Mouse (Mus musculus): ENCODE results near the gene Dgkh. TPM values are rescaled to one million over a fixed set of nuclear protein-coding genes. Genes with fewer than 3 reads are reported as not detected.
"Not testable (repeated sequence)": the region's sequence is repeated elsewhere in the genome, so short reads cannot be mapped to it uniquely, and the experiment has no call there.

The Dgkh gene
- total and polyA plus RNA-seq, 3 experiments = 0.05 TPM; not detected in 2

- no peak for ATAC-seq (ENCODE audit: extremely low read depth, insufficient number of reproducible peaks, low FRiP score, poor library complexity, severe bottlenecking)
- no peak for DNase-seq (ENCODE audit: low spot score)
- no peak for TF ChIP-seq TAL1 (conservative IDR thresholded peaks at IDR 0.05; ENCODE audit: low read depth, low read length)
- no peak for TF ChIP-seq GATA2 (IDR thresholded peaks at IDR 0.05; ENCODE audit: borderline replicate concordance, low read depth, low read length)
- TF ChIP-seq CTCF (IDR thresholded peaks at IDR 0.05; ENCODE audit: low read depth, low read length) = no peak
- no peak for TF ChIP-seq POLR2AphosphoS5 (IDR thresholded peaks at IDR 0.05; ENCODE audit: insufficient replicate concordance, low read depth, low read length)
- no peak for TF ChIP-seq GATA1 (IDR thresholded peaks at IDR 0.05; ENCODE audit: borderline replicate concordance, low read length)
- H3K27me3 ChIP-seq (ENCODE audit: insufficient read depth, low read length) = no peaks in the 10 kb centered on the region
- peaks cover 15% of the 10 kb centered on the region for H3K9me3 ChIP-seq (replicated peaks)
- no peak overlapping the region for H3K4me3 ChIP-seq (ENCODE audit: low read depth, low read length)
- H3K36me3 ChIP-seq (replicated peaks) = no peaks in the 10 kb centered on the region
- no peaks in the 10 kb centered on the region for H3K4me1 ChIP-seq (ENCODE audit: insufficient read depth, low read depth, low read length)
Observed at GRCm38 (mm10) chr14:78734605-78735004, 2.0 kb upstream of the Dgkh start.

- ATAC-seq (ENCODE audit: extremely low read depth, insufficient number of reproducible peaks, low FRiP score, poor library complexity, severe bottlenecking) = not testable (repeated sequence)
Observed at GRCm38 (mm10) chr14:78734203-78734602, 1.6 kb upstream of the Dgkh start.

GRCm38 (mm10) chr14:78733366-78734076 is 945 bp upstream of the Dgkh start:
- no peaks in the 10 kb centered on the region for H3K4me1 ChIP-seq (ENCODE audit: insufficient read depth, low read depth, low read length)
- TF ChIP-seq POLR2AphosphoS5 (IDR thresholded peaks at IDR 0.05; ENCODE audit: insufficient replicate concordance, low read depth, low read length) (no peak), GATA2 (IDR thresholded peaks at IDR 0.05; ENCODE audit: borderline replicate concordance, low read depth, low read length) (no peak), GATA1 (IDR thresholded peaks at IDR 0.05; ENCODE audit: borderline replicate concordance, low read length) (no peak), TAL1 (conservative IDR thresholded peaks at IDR 0.05; ENCODE audit: low read depth, low read length) (no peak), CTCF (IDR thresholded peaks at IDR 0.05; ENCODE audit: low read depth, low read length) (no peak)
- no peak overlapping the region for H3K4me3 ChIP-seq (ENCODE audit: low read depth, low read length)
- DNase-seq (ENCODE audit: low spot score) = no peak
- no peaks in the 10 kb centered on the region for H3K27me3 ChIP-seq (ENCODE audit: insufficient read depth, low read length)
- no peaks in the 10 kb centered on the region for H3K36me3 ChIP-seq (replicated peaks)
- ATAC-seq (ENCODE audit: extremely low read depth, insufficient number of reproducible peaks, low FRiP score, poor library complexity, severe bottlenecking) = no peak
- peaks cover 15% of the 10 kb centered on the region for H3K9me3 ChIP-seq (replicated peaks)

More at GRCm38 (mm10) chr14:78734203-78734602, 1.6 kb upstream of the Dgkh start:
- not testable (repeated sequence) for H3K4me3 ChIP-seq (ENCODE audit: low read depth, low read length); H3K27me3 ChIP-seq (ENCODE audit: insufficient read depth, low read length); DNase-seq (ENCODE audit: low spot score); H3K4me1 ChIP-seq (ENCODE audit: insufficient read depth, low read depth, low read length); H3K36me3 ChIP-seq (replicated peaks)
- H3K9me3 ChIP-seq (replicated peaks) = peaks cover 15% of the 10 kb centered on the region

GRCm38 (mm10) chr14:78731852-78732616 is 542 bp downstream of the Dgkh start:
- no peaks in the 10 kb centered on the region for H3K4me1 ChIP-seq (ENCODE audit: insufficient read depth, low read depth, low read length)
- H3K4me3 ChIP-seq (ENCODE audit: low read depth, low read length) = no peak overlapping the region
- ATAC-seq (ENCODE audit: extremely low read depth, insufficient number of reproducible peaks, low FRiP score, poor library complexity, severe bottlenecking) (no peak), DNase-seq (ENCODE audit: low spot score) (no peak)
- no peaks in the 10 kb centered on the region for H3K36me3 ChIP-seq (replicated peaks)
- TF ChIP-seq GATA2 (IDR thresholded peaks at IDR 0.05; ENCODE audit: borderline replicate concordance, low read depth, low read length) (no peak), POLR2AphosphoS5 (IDR thresholded peaks at IDR 0.05; ENCODE audit: insufficient replicate concordance, low read depth, low read length) (no peak), CTCF (IDR thresholded peaks at IDR 0.05; ENCODE audit: low read depth, low read length) (no peak), TAL1 (conservative IDR thresholded peaks at IDR 0.05; ENCODE audit: low read depth, low read length) (no peak), GATA1 (IDR thresholded peaks at IDR 0.05; ENCODE audit: borderline replicate concordance, low read length) (no peak)
- H3K27me3 ChIP-seq (ENCODE audit: insufficient read depth, low read length) = no peaks in the 10 kb centered on the region
- peaks cover 15% of the 10 kb centered on the region for H3K9me3 ChIP-seq (replicated peaks)

GRCm38 (mm10) chr14:78731240-78731639 is 1.3 kb downstream of the Dgkh start:
- no peak for ATAC-seq (ENCODE audit: extremely low read depth, insufficient number of reproducible peaks, low FRiP score, poor library complexity, severe bottlenecking)
- H3K36me3 ChIP-seq (replicated peaks) = no peaks in the 10 kb centered on the region
- no peak for TF ChIP-seq GATA1 (IDR thresholded peaks at IDR 0.05; ENCODE audit: borderline replicate concordance, low read length)
- TF ChIP-seq GATA2 (IDR thresholded peaks at IDR 0.05; ENCODE audit: borderline replicate concordance, low read depth, low read length) = no peak
- no peak for TF ChIP-seq TAL1 (conservative IDR thresholded peaks at IDR 0.05; ENCODE audit: low read depth, low read length)
- no peak for TF ChIP-seq POLR2AphosphoS5 (IDR thresholded peaks at IDR 0.05; ENCODE audit: insufficient replicate concordance, low read depth, low read length)
- no peak for TF ChIP-seq CTCF (IDR thresholded peaks at IDR 0.05; ENCODE audit: low read depth, low read length)
- no peaks in the 10 kb centered on the region for H3K4me1 ChIP-seq (ENCODE audit: insufficient read depth, low read depth, low read length)
- no peaks in the 10 kb centered on the region for H3K27me3 ChIP-seq (ENCODE audit: insufficient read depth, low read length)
- H3K4me3 ChIP-seq (ENCODE audit: low read depth, low read length) = no peak overlapping the region
- peaks cover 15% of the 10 kb centered on the region for H3K9me3 ChIP-seq (replicated peaks)
- DNase-seq (ENCODE audit: low spot score) = no peak

- H3K9me3 ChIP-seq (replicated peaks) = peaks cover 8% of the 10 kb centered on the region
- H3K4me1 ChIP-seq (ENCODE audit: insufficient read depth, low read depth, low read length) = no peaks in the 10 kb centered on the region
- no peaks in the 10 kb centered on the region for H3K27me3 ChIP-seq (ENCODE audit: insufficient read depth, low read length)
- TF ChIP-seq CTCF (IDR thresholded peaks at IDR 0.05; ENCODE audit: low read depth, low read length) (no peak), GATA1 (IDR thresholded peaks at IDR 0.05; ENCODE audit: borderline replicate concordance, low read length) (no peak)
- H3K36me3 ChIP-seq (replicated peaks) = no peaks in the 10 kb centered on the region
- no peak overlapping the region for H3K4me3 ChIP-seq (ENCODE audit: low read depth, low read length)
- DNase-seq (ENCODE audit: low spot score) = no peak
- no peak for ATAC-seq (ENCODE audit: extremely low read depth, insufficient number of reproducible peaks, low FRiP score, poor library complexity, severe bottlenecking)
Observed at GRCm38 (mm10) chr14:78725976-78726375, 6.6 kb downstream of the Dgkh start.
